Mouse (Mus musculus) megakaryocyte, embryonic 14.5 days (primary cell): ENCODE results near the gene Tm2d1. TPM values are rescaled to one million over a fixed set of nuclear protein-coding genes. Genes with fewer than 3 reads are reported as not detected.
A peak's percentile ranks its signal among the peaks of the same experiment; 100 is the strongest.
"Not testable (repeated sequence)": the region's sequence is repeated elsewhere in the genome, so short reads cannot be mapped to it uniquely, and the experiment has no call there.

Experiments used
- H3K27me3 ChIP-seq: replicated peaks from 2 replicates; pipeline ENCODE3; 2012; ENCODE audit warnings: inconsistent platforms
- H3K36me3 ChIP-seq: replicated peaks from 2 replicates; pipeline ENCODE3; 2012; ENCODE audit warnings: low read length, inconsistent platforms, mixed read lengths
- H3K4me1 ChIP-seq: 2 replicates; pipeline ENCODE4 v1.6.1; 2012; ENCODE audit warnings: inconsistent platforms
- H3K4me3 ChIP-seq: replicated peaks from 2 replicates; pipeline ENCODE3; 2012; ENCODE audit warnings: moderate library complexity, mild to moderate bottlenecking, inconsistent platforms
- H3K9me3 ChIP-seq: 2 replicates; pipeline ENCODE4 v1.6.1; 2012; ENCODE audit warnings: inconsistent platforms
- FLI1 ChIP-seq: IDR thresholded peaks from 2 replicates; pipeline ENCODE4 v1.6.1; 2012; ENCODE audit warnings: low read length, inconsistent platforms, mixed read lengths
- GATA1 ChIP-seq: IDR thresholded peaks from 3 replicates; pipeline ENCODE4 v1.6.1; 2012; ENCODE audit warnings: mixed read lengths, low read length, inconsistent platforms, borderline replicate concordance
- polyA plus RNA-seq: library from polyadenylated mRNA; stranded (reverse); fragments of >175 nt; gene quantifications from 2 replicates; pipeline ENCODE4 v1.2.3, GENCODE M21; 2012; ENCODE audit warnings: low replicate concordance; ENCODE audit not compliant: insufficient read depth

Gene Tm2d1
- polyA plus RNA-seq: 11.8 and 27.2 TPM in 2 replicates

DNA sequence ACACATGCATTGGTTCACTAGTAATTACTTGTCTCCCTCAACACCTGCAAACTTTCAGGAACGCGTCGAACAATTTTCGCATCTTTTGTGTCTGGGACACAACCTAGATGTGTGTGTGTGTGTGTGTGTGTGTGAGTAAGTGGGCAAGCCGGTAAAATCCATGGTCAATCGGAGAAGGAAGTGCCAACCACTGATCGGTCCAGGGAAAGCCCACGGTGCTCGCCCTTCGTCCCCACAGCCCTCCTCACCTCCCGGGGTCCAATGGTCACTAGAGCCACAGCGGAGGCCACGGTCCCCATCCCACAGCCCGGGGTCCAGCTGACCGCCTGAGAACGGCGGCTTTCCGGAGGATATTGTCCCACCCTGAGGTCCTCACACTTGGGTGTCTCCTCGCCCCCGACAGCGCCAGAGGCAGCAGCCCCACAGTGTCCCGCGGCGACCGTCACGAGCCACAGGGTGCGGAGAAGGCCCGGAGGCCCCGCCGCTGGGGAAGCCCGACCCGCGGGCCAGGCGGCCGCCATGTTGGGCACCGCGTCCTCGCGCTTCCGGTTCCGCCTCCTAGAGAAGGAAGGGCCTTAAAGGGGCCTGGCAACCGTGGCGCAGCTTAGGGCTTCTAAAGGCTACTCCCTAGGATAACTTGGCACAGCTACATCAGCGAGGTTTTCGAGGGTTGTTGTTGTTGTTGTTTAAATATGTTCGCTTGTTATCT is at the start of gene Tm2d1:
Tm2d1 (minus strand) TSS at position 591 of the 709 bp plus-strand sequence.
- TF ChIP-seq GATA1 (no peak), FLI1 (no peak)
- H3K36me3 ChIP-seq: peaks cover 11% of the 10 kb centered on the region
- peak within 1 kb of the TSS; percentile 99 for H3K4me3 ChIP-seq
- no peaks in the 10 kb centered on the region for H3K9me3 ChIP-seq
- peaks cover 4% of the 10 kb centered on the region for H3K27me3 ChIP-seq
- 0 out of 2 replicates have a peak, but pooled peaks cover 4% of the 10 kb centered on the region for H3K4me1 ChIP-seq

DNA sequence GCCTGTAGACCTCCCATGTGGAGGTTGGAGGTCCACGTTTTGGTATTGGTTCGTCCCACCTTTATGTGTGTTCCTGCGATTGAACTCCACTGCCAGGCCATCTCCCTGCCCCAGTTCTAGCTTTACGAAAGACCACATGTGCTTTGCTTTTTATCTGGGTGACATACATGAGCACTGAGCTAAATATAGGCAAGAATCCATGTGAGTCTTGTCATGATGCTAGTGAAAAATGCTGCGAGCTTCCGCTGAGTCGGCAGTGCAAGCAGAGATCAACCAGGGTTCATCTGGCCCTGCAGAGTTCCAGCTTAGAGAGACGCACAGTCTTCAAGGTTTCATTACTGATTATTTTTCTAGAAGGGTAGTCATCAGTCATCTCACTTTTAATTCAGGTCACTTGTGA is 45.3 kb upstream of the Tm2d1 start:
- TF ChIP-seq GATA1 (no peak), FLI1 (no peak)

GRCm38 (mm10) chr4:98415150-98415549 is 32.0 kb upstream of the Tm2d1 start:
- not testable (repeated sequence) for H3K36me3 ChIP-seq, H3K4me1 ChIP-seq, H3K9me3 ChIP-seq, H3K4me3 ChIP-seq, H3K27me3 ChIP-seq

More for the DNA sequence above, 45.3 kb upstream of the Tm2d1 start:
- Histone ChIP-seq H3K9me3 (no peaks in the 10 kb centered on the region), H3K27me3 (no peaks in the 10 kb centered on the region), H3K36me3 (no peaks in the 10 kb centered on the region), H3K4me3 (no peak overlapping the region), H3K4me1 (peaks cover 4% of the 10 kb centered on the region; the same call in 1 of the 2 replicates)

DNA sequence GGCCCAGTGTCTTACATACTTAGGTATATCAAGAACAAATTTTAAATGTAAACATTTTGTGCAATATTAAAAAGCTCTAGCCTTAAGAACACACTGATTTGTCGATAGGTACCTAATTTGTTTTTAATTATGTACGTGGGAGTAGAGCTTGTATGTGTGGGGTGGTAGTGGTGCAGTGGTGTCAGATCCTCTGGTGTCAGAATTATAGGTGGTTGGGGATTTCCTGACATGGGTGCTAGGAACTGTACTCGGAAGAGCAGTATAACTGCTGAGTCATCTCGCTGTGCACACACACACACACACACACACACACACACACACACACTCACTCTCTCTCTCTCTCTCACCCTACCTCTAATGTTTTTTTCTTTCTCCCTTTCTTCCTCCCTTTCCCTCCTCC is 25.3 kb upstream of the Tm2d1 start:
- no peaks in the 10 kb centered on the region for H3K27me3 ChIP-seq
- no peaks in the 10 kb centered on the region for H3K4me1 ChIP-seq
- H3K9me3 ChIP-seq: no peaks in the 10 kb centered on the region
- TF ChIP-seq FLI1 (no peak), GATA1 (no peak)
- no peaks in the 10 kb centered on the region for H3K36me3 ChIP-seq
- no peak overlapping the region for H3K4me3 ChIP-seq

DNA sequence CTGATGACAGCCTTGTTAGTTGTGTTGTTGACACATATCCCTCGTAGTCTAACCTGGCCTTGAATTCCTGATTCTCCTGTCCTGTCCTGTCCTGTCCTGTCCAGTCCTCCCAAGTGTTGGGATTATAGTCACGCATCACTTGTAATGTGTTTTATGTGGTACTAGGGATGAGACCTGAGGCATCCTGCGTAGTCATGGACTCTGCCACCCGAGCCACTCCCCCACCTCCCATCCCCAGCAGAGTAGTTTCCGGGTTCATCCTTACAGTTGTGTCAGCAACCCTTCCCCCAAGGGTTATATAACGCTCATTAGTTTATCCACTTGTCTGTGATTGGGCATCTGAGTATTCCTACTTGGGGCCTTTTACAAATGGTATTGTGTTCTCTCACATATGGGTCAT is 21.3 kb upstream of the Tm2d1 start:
- H3K4me3 ChIP-seq: no peak overlapping the region
- no peaks in the 10 kb centered on the region for H3K36me3 ChIP-seq
- no peak for TF ChIP-seq GATA1
- TF ChIP-seq FLI1: no peak

GRCm38 (mm10) chr4:98403492-98403891 is 20.4 kb upstream of the Tm2d1 start:
- Histone ChIP-seq H3K9me3 (no peaks in the 10 kb centered on the region), H3K27me3 (peaks cover 2% of the 10 kb centered on the region), H3K4me1 (no peaks in the 10 kb centered on the region), H3K36me3 (no peaks in the 10 kb centered on the region), H3K4me3 (no peak overlapping the region)
- TF ChIP-seq FLI1 (no peak), GATA1 (no peak)

More for the DNA sequence above, 21.3 kb upstream of the Tm2d1 start:
- Histone ChIP-seq H3K27me3 (no peaks in the 10 kb centered on the region), H3K9me3 (no peaks in the 10 kb centered on the region), H3K4me1 (no peaks in the 10 kb centered on the region)

- Histone ChIP-seq H3K4me3 (no peak overlapping the region), H3K4me1 (no peaks in the 10 kb centered on the region), H3K36me3 (no peaks in the 10 kb centered on the region), H3K9me3 (no peaks in the 10 kb centered on the region), H3K27me3 (peaks cover 2% of the 10 kb centered on the region)
- TF ChIP-seq GATA1 (no peak), FLI1 (no peak)
Measured at GRCm38 (mm10) chr4:98401584-98401962, 18.5 kb upstream of the Tm2d1 start.

- Histone ChIP-seq H3K27me3 (peaks cover 6% of the 10 kb centered on the region), H3K4me1 (peaks cover 1% of the 10 kb centered on the region), H3K36me3 (no peaks in the 10 kb centered on the region), H3K9me3 (no peaks in the 10 kb centered on the region), H3K4me3 (no peak overlapping the region)
- TF ChIP-seq FLI1 (no peak), GATA1 (no peak)
Measured at GRCm38 (mm10) chr4:98400926-98401583, 17.9 kb upstream of the Tm2d1 start.

DNA sequence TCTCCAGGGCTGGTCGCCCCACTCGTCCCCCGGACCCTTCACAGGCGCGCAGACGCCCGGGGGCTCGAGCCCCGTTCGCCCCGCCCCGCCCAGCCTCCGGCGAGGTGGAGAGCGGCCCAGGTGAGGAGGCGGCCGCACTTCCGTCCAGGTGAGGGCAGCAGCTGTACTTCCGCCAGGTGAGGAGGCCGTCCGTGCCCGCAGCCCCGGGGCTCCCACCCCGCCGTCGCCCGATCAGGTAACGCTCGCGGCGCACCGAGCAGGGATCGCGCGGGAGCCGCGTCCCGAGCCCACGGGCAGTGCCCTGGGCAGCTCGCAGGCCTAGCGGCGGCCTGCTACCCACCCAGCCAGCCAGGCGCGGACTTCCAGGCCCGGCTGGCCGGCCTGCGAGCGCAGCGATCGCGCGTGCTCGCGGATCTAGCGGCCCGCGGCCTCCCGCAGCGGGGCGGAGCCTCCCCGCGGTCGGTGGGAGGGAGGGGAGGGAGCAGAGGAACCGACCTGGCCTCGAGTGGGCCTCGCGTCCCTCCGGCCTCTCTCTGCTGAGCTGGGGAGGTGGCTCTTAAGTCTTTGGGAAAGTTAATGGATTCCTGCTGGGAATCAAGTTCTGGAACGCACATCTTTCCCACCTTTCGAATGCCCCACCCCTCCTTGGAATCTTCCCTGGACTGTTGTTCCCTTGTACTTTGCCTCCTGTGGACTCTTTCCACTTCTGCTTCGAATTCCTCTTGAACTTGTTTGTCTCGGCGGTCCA is 12.8 kb upstream of the Tm2d1 start, which contains the start of gene Patj:
Patj (plus strand) TSS at position 96 of the 748 bp plus-strand sequence.
- H3K9me3 ChIP-seq: no peaks in the 10 kb centered on the region
- H3K4me3 ChIP-seq: peak within 1 kb of the TSS; percentile 92
- TF ChIP-seq GATA1 (no peak), FLI1 (no peak)
- H3K36me3 ChIP-seq: no peaks in the 10 kb centered on the region
- H3K27me3 ChIP-seq: peaks cover 18% of the 10 kb centered on the region
- H3K4me1 ChIP-seq: peaks cover 8% of the 10 kb centered on the region

DNA sequence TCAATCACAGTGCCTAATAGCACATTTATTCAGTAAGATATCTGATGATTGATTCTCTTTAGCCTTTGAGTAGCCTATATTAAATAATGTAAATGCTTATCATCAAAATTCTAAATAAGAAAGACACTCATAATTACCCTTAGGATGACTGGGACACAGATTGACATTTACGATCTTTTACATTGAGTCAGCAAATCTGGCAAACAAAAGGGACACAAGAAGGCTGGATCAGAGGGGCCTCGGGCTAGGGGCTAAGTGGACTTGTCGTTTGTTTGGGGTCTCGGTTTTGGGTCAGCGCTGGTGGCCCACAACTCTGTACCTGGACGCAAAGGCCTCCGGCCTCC is 12.2 kb upstream of the Tm2d1 start:
- Histone ChIP-seq H3K4me3 (peak overlapping the region; percentile 92), H3K4me1 (peaks cover 8% of the 10 kb centered on the region), H3K9me3 (no peaks in the 10 kb centered on the region), H3K36me3 (no peaks in the 10 kb centered on the region), H3K27me3 (peaks cover 18% of the 10 kb centered on the region)
- TF ChIP-seq GATA1 (no peak), FLI1 (no peak)
